Mouse (Mus musculus): Measurements from ENCODE around the gene Lrrc56. TPM values are rescaled to one million over a fixed set of nuclear protein-coding genes. Genes with fewer than 3 reads are reported as not detected.

Gene Lrrc56
- total and polyA plus RNA-seq, 2 experiments from 2014 or later, result 10.2 to 11.7 TPM

DNA sequence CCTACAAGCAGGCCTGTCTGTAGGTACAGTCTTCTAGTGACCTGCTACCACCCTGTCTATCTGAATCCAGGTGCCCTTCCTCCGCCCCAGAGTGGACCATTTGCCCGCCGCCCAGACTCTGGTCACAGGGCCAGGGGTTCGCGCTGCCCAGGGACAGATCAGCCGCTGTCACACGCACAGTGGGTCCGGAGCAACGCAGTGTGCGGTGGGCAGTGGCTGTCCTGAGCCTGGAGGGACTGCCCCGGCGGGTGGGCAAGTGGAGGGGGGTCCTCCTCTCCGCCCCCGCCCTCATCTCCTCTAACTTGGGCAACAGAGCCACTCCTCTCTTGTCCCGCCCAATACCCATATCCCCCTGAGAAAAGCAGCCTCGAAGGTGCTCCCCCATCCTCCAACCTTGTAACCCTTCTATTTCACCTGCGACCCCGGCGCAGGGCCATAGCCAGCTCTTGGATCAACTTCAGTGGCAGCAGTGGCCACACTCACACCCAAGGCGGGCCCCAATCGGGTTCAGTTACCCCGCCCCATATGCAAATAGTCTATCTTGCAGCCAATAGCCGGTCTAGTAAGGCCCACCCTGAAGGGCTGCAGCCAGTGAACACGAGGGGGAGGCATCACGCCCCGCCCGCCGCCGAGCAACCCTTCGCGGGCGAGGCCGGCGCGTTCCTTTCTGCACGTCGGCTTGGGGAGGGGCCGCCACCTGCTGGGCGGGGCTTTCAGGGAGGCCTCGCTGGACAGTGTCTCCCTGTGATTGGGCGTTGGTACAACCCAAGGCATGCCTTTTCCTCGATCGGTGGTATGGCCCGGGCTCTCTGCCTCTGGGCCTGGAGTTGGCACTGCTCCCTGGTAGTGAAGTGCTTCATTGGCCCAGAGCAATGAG, 27.5 kb downstream of the Lrrc56 start:
- Histone ChIP-seq H3K9me3 (ENCODE audit: low read length) (no peaks in the 10 kb centered on the region), H3K9ac (peak overlapping the region; percentile 53), H3K36me3 (ENCODE audit: insufficient read depth) (no peaks in the 10 kb centered on the region; the same call in 1 of the 2 replicates), H3K4me1 (ENCODE audit: insufficient read depth) (peaks cover 5% of the 10 kb centered on the region; the same call in 1 of the 2 replicates), H3K4me2 (ENCODE audit: low read depth) (peak overlapping the region; percentile 71), H3K27ac (ENCODE audit: low read depth, low read length) (no peak overlapping the region), H3K27me3 (ENCODE audit: insufficient read depth, low read length) (no peaks in the 10 kb centered on the region), H3K4me3 (ENCODE audit: low read depth, low read length) (peak overlapping the region; percentile 42)
- WGBS, result 3% methylated on average over 44 of the region's 44 CpGs
- DNase-seq (peak; percentile 95), ATAC-seq (peak; percentile 99)
- TF ChIP-seq CTCF (IDR thresholded peaks at IDR 0.05; ENCODE audit: low read depth), result peak; percentile 38

DNA sequence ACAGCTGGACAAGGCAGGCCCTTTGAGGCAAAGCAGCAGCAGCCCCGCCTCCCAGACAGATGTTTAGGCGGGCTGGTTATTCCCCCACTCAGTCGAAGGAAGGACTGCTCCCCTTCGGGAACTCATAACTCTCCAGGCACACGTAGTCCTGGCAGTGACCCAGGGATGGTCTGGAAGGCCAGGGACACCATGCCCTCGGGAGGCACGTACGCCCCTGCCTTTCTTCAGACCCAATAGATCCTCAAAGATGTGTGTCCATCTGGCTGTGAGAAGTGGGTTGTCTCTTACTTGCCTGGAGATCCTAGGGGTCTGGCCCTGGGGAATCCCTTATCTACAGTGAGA, 28.1 kb downstream of the Lrrc56 start:
- ATAC-seq (no peak), DNase-seq (no peak)
- peak overlapping the region; percentile 53 for H3K9ac ChIP-seq
- 8% methylated on average over 8 of the region's 8 CpGs for WGBS
- peak overlapping the region; percentile 71 for H3K4me2 ChIP-seq (ENCODE audit: low read depth)
- no peak overlapping the region for H3K27ac ChIP-seq (ENCODE audit: low read depth, low read length)
- peak overlapping the region; percentile 42 for H3K4me3 ChIP-seq (ENCODE audit: low read depth, low read length)
- H3K36me3 ChIP-seq (ENCODE audit: insufficient read depth), result no peaks in the 10 kb centered on the region; the same call in 1 of the 2 replicates
- H3K27me3 ChIP-seq (ENCODE audit: insufficient read depth, low read length), result no peaks in the 10 kb centered on the region
- no peaks in the 10 kb centered on the region for H3K9me3 ChIP-seq (ENCODE audit: low read length)
- TF ChIP-seq CTCF (IDR thresholded peaks at IDR 0.05; ENCODE audit: low read depth), result no peak
- peaks cover 5% of the 10 kb centered on the region; the same call in 1 of the 2 replicates for H3K4me1 ChIP-seq (ENCODE audit: insufficient read depth)

DNA sequence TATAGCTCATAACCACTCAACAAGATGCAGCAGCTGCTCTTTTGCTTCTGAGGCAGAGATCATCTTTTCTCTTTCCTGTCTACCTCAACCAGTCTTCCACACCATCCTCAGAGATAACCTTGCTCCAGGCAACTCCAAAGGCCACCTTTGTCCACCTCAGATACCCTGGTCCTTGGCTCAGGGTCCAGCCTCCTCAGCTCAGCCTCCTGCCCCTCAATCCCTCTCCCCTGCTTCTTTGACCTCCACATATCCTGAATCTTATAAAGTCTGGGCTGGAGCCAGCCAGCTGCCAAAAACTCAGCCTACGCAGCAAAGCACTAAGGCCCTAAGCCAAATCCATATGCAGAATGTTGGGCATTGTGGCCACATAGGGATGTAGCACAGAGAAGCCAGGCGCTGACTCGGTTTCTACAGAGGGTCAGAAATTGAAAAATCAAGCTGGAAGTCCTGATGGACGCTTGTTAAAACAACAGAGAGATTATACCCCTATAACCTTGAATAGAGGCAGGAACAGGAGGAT, 28.8 kb downstream of the Lrrc56 start:
- no peaks in the 10 kb centered on the region for H3K9me3 ChIP-seq (ENCODE audit: low read length)
- no peak overlapping the region for H3K27ac ChIP-seq (ENCODE audit: low read depth, low read length)
- peaks cover 5% of the 10 kb centered on the region; the same call in 1 of the 2 replicates for H3K4me1 ChIP-seq (ENCODE audit: insufficient read depth)
- no peaks in the 10 kb centered on the region for H3K27me3 ChIP-seq (ENCODE audit: insufficient read depth, low read length)
- no peak overlapping the region for H3K9ac ChIP-seq
- no peak overlapping the region for H3K4me3 ChIP-seq (ENCODE audit: low read depth, low read length)
- no peak for TF ChIP-seq CTCF (IDR thresholded peaks at IDR 0.05; ENCODE audit: low read depth)
- 92% methylated on average over 4 of the region's 4 CpGs for WGBS
- ATAC-seq (no peak), DNase-seq (no peak)
- H3K4me2 ChIP-seq (ENCODE audit: low read depth), result 0 out of 2 replicates have a peak overlapping the region, but pooled peaks have one; percentile 71
- no peaks in the 10 kb centered on the region; the same call in 1 of the 2 replicates for H3K36me3 ChIP-seq (ENCODE audit: insufficient read depth)

DNA sequence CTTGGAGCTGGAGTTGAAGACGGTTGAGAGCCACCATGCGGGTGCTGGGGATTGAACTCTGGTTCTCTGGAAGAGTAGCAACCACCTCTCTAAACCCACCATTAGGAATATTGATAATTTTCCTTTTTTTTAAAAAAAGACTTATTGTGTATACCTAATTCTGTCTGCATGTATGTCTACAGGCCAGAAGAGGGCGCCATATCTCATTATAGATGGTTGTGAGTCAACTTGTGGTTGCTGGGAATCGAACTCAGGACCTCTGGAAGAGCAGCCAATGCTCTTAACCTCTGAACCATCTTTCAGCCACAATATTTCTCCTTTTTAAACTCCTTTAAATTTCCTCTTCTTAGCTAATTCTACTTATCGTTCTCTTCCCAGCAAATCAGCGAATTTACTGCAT, 32.6 kb downstream of the Lrrc56 start:
- Histone ChIP-seq H3K9ac (no peak overlapping the region), H3K9me3 (ENCODE audit: low read length) (no peaks in the 10 kb centered on the region), H3K4me3 (ENCODE audit: low read depth, low read length) (no peak overlapping the region), H3K36me3 (ENCODE audit: insufficient read depth) (peaks cover 8% of the 10 kb centered on the region), H3K27me3 (ENCODE audit: insufficient read depth, low read length) (no peaks in the 10 kb centered on the region), H3K4me2 (ENCODE audit: low read depth) (no peak overlapping the region), H3K4me1 (ENCODE audit: insufficient read depth) (peaks cover 17% of the 10 kb centered on the region), H3K27ac (ENCODE audit: low read depth, low read length) (no peak overlapping the region)
- DNase-seq, result no peak
- TF ChIP-seq CTCF (IDR thresholded peaks at IDR 0.05; ENCODE audit: low read depth), result peak; percentile 9; the same call in 1 of the 2 replicates
- no peak for ATAC-seq
- whole genome bisulfite sequencing, result 83% methylated on average over 6 of the region's 6 CpGs

DNA sequence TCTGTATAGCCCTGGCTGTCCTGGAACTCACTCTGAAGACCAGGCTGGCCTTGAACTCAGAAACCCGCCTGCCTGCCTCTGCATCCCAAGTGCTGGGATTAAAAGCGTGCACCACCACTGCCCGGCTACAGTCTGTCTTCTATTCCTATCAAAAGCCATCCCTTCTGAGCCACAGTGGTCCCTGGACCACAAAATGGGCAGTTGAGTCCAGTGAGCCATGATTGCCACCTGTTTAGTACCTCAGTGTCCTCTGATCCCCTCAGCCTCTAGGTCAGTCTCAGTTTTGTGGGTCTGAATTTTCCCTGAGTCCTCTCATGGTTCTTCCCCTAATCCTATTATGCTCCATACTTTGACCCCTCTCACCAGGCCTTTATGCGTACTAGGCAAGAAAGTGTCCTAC, 33.8 kb downstream of the Lrrc56 start:
- DNase-seq (no peak), ATAC-seq (no peak)
- Histone ChIP-seq H3K27me3 (ENCODE audit: insufficient read depth, low read length) (no peaks in the 10 kb centered on the region), H3K4me3 (ENCODE audit: low read depth, low read length) (no peak overlapping the region), H3K9me3 (ENCODE audit: low read length) (no peaks in the 10 kb centered on the region), H3K9ac (no peak overlapping the region), H3K27ac (ENCODE audit: low read depth, low read length) (no peak overlapping the region), H3K4me2 (ENCODE audit: low read depth) (peak overlapping the region; percentile 62), H3K4me1 (ENCODE audit: insufficient read depth) (peaks cover 12% of the 10 kb centered on the region), H3K36me3 (ENCODE audit: insufficient read depth) (peaks cover 21% of the 10 kb centered on the region)
- 71% methylated on average over 4 of the region's 4 CpGs for WGBS
- no peak for TF ChIP-seq CTCF (IDR thresholded peaks at IDR 0.05; ENCODE audit: low read depth)

DNA sequence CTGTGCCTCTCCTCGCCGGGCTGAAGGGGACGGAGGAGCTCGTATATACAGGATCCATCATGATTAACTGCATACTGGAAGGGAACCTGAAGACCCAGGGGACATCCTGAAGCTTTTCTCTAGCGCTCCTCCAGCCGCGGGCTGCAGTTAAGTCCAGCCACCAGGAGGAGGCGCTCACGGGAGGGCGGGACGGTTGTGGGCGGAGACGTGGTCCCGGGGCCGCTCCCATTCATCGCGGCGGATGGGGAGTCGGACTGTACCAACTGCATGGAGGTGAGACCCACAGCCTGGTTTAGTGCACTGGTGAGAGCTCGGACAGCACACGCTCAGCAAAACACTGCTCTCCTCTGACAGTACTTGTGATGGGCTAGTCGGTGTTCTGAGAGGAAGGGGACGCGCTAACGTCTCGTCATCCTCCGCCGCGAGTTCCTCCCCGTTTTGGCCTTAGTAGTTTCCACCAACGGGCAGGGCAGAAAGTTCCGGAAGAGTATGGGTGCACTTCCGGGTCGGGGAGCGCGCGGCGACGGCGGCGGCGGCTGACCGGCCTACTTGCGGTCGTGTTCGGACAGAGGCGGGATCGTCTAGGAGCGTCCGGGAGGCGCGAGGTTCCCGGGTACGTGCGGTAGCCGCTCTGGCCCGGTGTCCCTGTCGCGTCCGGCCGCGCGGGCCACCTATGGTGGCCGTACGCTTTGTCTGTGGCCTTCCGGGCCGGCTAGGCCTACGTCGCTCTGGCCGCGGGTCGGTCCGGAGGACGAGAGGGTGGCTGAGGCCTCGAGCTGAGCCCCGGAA, 34.5 kb downstream of the Lrrc56 start, which contains the start of gene Phrf1:
Phrf1 (plus strand) TSS at position 506 of the 789 bp plus-strand sequence.
- H3K4me3 ChIP-seq (ENCODE audit: low read depth, low read length), result peak within 1 kb of the TSS; percentile 95

More for the DNA sequence above, 34.5 kb downstream of the Lrrc56 start, which contains the start of gene Phrf1:
- H3K4me2 ChIP-seq (ENCODE audit: low read depth), result peak within 1 kb of the TSS; percentile 62
- peak within 1 kb of the TSS; percentile 93 for H3K9ac ChIP-seq
- H3K27me3 ChIP-seq (ENCODE audit: insufficient read depth, low read length), result no peaks in the 10 kb centered on the region
- DNase-seq, result peak; percentile 97
- peak; percentile 95 for ATAC-seq
- peaks cover 28% of the 10 kb centered on the region for H3K36me3 ChIP-seq (ENCODE audit: insufficient read depth)
- TF ChIP-seq CTCF (IDR thresholded peaks at IDR 0.05; ENCODE audit: low read depth), result peak; percentile 99
- H3K9me3 ChIP-seq (ENCODE audit: low read length), result no peaks in the 10 kb centered on the region
- peaks cover 12% of the 10 kb centered on the region for H3K4me1 ChIP-seq (ENCODE audit: insufficient read depth)
- WGBS, result under 1% methylated on average over 76 of the region's 76 CpGs
- H3K27ac ChIP-seq (ENCODE audit: low read depth, low read length), result peak within 1 kb of the TSS; percentile 97
